ENCODE assay signal across 8 mouse cellular contexts in genomic region chr11:88717644-88718049, GRCm38 (mm10). TPM values are rescaled to one million over a fixed set of nuclear protein-coding genes. Genes with fewer than 3 reads are reported as not detected.
DNase-seq lines count a peak whose midpoint lies in the region; ATAC-seq and TF ChIP-seq lines count a peak whose summit lies in the region.

No protein-coding gene starts in this region.

- no peak for TF ChIP-seq POLR2A in brain, embryonic 14.5 days (IDR thresholded peaks at IDR 0.05; ENCODE audit: borderline replicate concordance, extremely low read depth, insufficient read depth, insufficient read length, poor library complexity, severe bottlenecking)

- peak overlapping the region; percentile 96 for H3K4me2 ChIP-seq in forebrain, postnatal 0 days (ENCODE audit: low read depth)
- H3K4me2 ChIP-seq in liver, embryonic 16.5 days (ENCODE audit: low read depth, low read length), result peak overlapping the region; percentile 96
- peak overlapping the region; percentile 97 for H3K4me2 ChIP-seq in stomach, postnatal 0 days (replicated peaks; ENCODE audit: low read depth)

- peak overlapping the region; percentile 95 for H3K4me3 ChIP-seq in megakaryocyte, embryonic 14.5 days (replicated peaks)
- peak overlapping the region; percentile 84 for H3K4me3 ChIP-seq in forebrain, postnatal 0 days (ENCODE audit: low read depth, low read length)
- peak overlapping the region; percentile 92 for H3K4me3 ChIP-seq in liver, embryonic 16.5 days (ENCODE audit: low read depth, low read length)
- H3K4me3 ChIP-seq in stomach, postnatal 0 days (ENCODE audit: low read depth, low read length), result peak overlapping the region; percentile 93

- peak; percentile 58 for DNase-seq in brain, embryonic 14.5 days (ENCODE audit: low read depth)
- DNase-seq in forebrain, postnatal 0 days, result peak; percentile 53
- DNase-seq in stomach, postnatal 0 days (ENCODE audit: low spot score), result no peak
- no peak for DNase-seq in ovary, adult 18-20 months (ENCODE audit: low spot score)

- no peaks in the 10 kb centered on the region for H3K9me3 ChIP-seq in megakaryocyte, embryonic 14.5 days
- H3K9me3 ChIP-seq in forebrain, postnatal 0 days (ENCODE audit: low read length), result no peaks in the 10 kb centered on the region
- H3K9me3 ChIP-seq in liver, embryonic 16.5 days (replicated peaks; ENCODE audit: control insufficient read depth, low read length), result no peaks in the 10 kb centered on the region
- H3K9me3 ChIP-seq in stomach, postnatal 0 days (ENCODE audit: control insufficient read depth, low read length), result no peaks in the 10 kb centered on the region

- no peak for TF ChIP-seq CTCF in brain, embryonic 14.5 days (IDR thresholded peaks at IDR 0.05; ENCODE audit: borderline replicate concordance, extremely low read depth, insufficient read depth, insufficient read length)
- TF ChIP-seq CTCF in forebrain, postnatal 0 days (IDR thresholded peaks at IDR 0.05; ENCODE audit: low read depth), result no peak
- TF ChIP-seq CTCF in stomach, postnatal 0 days (IDR thresholded peaks at IDR 0.05; ENCODE audit: low read depth), result no peak

- TF ChIP-seq EP300 in stomach, postnatal 0 days (optimal IDR thresholded peaks at IDR 0.05), result no peak

- H3K27me3 ChIP-seq in megakaryocyte, embryonic 14.5 days (replicated peaks), result no peaks in the 10 kb centered on the region
- no peaks in the 10 kb centered on the region for H3K27me3 ChIP-seq in forebrain, postnatal 0 days (ENCODE audit: insufficient read depth, low read length)
- H3K27me3 ChIP-seq in liver, embryonic 16.5 days (ENCODE audit: control insufficient read depth, insufficient read depth, low read depth, low read length), result no peaks in the 10 kb centered on the region
- no peaks in the 10 kb centered on the region for H3K27me3 ChIP-seq in stomach, postnatal 0 days (ENCODE audit: control insufficient read depth, insufficient read depth, low read length)

- peaks cover 20% of the 10 kb centered on the region for H3K4me1 ChIP-seq in megakaryocyte, embryonic 14.5 days
- peaks cover 15% of the 10 kb centered on the region for H3K4me1 ChIP-seq in forebrain, postnatal 0 days (ENCODE audit: insufficient read depth)
- peaks cover 43% of the 10 kb centered on the region for H3K4me1 ChIP-seq in liver, embryonic 16.5 days (ENCODE audit: control insufficient read depth, low read depth, low read length)
- H3K4me1 ChIP-seq in stomach, postnatal 0 days (replicated peaks; ENCODE audit: control insufficient read depth, insufficient read depth), result 0 out of 2 replicates have a peak, but pooled peaks cover 4% of the 10 kb centered on the region

- H3K36me3 ChIP-seq in megakaryocyte, embryonic 14.5 days (replicated peaks; ENCODE audit: low read length), result peaks cover 25% of the 10 kb centered on the region
- no peaks in the 10 kb centered on the region for H3K36me3 ChIP-seq in forebrain, postnatal 0 days (ENCODE audit: insufficient read depth)
- H3K36me3 ChIP-seq in liver, embryonic 16.5 days (ENCODE audit: control insufficient read depth, insufficient read depth), result peaks cover under 1% of the 10 kb centered on the region; the same call in 1 of the 2 replicates
- H3K36me3 ChIP-seq in stomach, postnatal 0 days (ENCODE audit: control insufficient read depth, insufficient read depth, low read length), result no peaks in the 10 kb centered on the region

- WGBS in forebrain, postnatal 0 days, result under 1% methylated on average over 24 of the region's 38 CpGs
- WGBS in liver, embryonic 16.5 days (ENCODE audit: insufficient replicate concordance), result under 1% methylated on average over 33 of the region's 38 CpGs
- WGBS in stomach, postnatal 0 days, result 1% methylated on average over 34 of the region's 38 CpGs

- peak overlapping the region; percentile 78 for H3K9ac ChIP-seq in forebrain, postnatal 0 days
- peak overlapping the region; percentile 96 for H3K9ac ChIP-seq in liver, embryonic 16.5 days (ENCODE audit: low read depth, low read length)
- H3K9ac ChIP-seq in stomach, postnatal 0 days (ENCODE audit: low read length), result peak overlapping the region; percentile 98

- ATAC-seq in megakaryocyte, adult 5-6 weeks (ENCODE audit: poor library complexity, severe bottlenecking), result no peak
- peak; percentile 40; the same call in 1 of the 2 replicates for ATAC-seq in forebrain, postnatal 0 days
- peak; percentile 9; the same call in 1 of the 2 replicates for ATAC-seq in liver, embryonic 16.5 days (ENCODE audit: low read depth)
- ATAC-seq in stomach, postnatal 0 days (ENCODE audit: low FRiP score, low TSS enrichment), result peak; percentile 41
- no peak for ATAC-seq in monocyte, adult 5-6 weeks (replicated peaks; ENCODE audit: insufficient number of reproducible peaks, low FRiP score, low TSS enrichment, poor library complexity, severe bottlenecking)

- peak overlapping the region; percentile 79 for H3K27ac ChIP-seq in forebrain, postnatal 0 days (ENCODE audit: low read depth, low read length)
- peak overlapping the region; percentile 83 for H3K27ac ChIP-seq in liver, embryonic 16.5 days (ENCODE audit: low read length)
- peak overlapping the region; percentile 96 for H3K27ac ChIP-seq in stomach, postnatal 0 days (replicated peaks)

RNA-seq across cellular contexts. Expression of gene Msi2, which starts 0.7 kb away (rescaled TPM):
- 12.9 and 14.4 TPM in 2 replicates for polyA plus RNA-seq in megakaryocyte, embryonic 14.5 days (2012; ENCODE audit: insufficient read depth, low replicate concordance)
- total RNA-seq in megakaryocyte, adult 5-6 weeks (2015), result 5.3 and 5.7 TPM in 2 replicates
- total RNA-seq in megakaryocyte, adult 5-6 weeks (2017), result 7.8 and 14.4 TPM in 2 replicates
- 74.1 and 90.4 TPM in 2 replicates for polyA plus RNA-seq in brain, embryonic 14.5 days (2012; rRNA removed)
- 81.4 and 107 TPM in 2 replicates for total RNA-seq in forebrain, postnatal 0 days (2014; rRNA removed)
- polyA plus RNA-seq in forebrain, postnatal 0 days (2015; fragmentation: Nextera tagmentation; extraction: Ambion mirVana), result 9.8 and 18.5 TPM in 2 replicates
- polyA plus RNA-seq in liver, embryonic 16.5 days (2015; fragmentation: Nextera tagmentation; extraction: Ambion mirVana), result 2.9 and 3.1 TPM in 2 replicates
- 6.7 and 7.3 TPM in 2 replicates for polyA plus RNA-seq in stomach, postnatal 0 days (2015; fragmentation: Nextera tagmentation; extraction: Ambion mirVana)
- total RNA-seq in monocyte, adult 5-6 weeks (2017), result 19.4 to 72.0 TPM (median 35.2 TPM) in 3 replicates

Comparison
In these comparisons a context has a peak if more than half of its experiments do, and no peak if none do; other contexts are left out.
1. ATAC-seq: peak in forebrain, postnatal 0 days (single experiment), liver, embryonic 16.5 days (single experiment) and stomach, postnatal 0 days (single experiment); none in megakaryocyte, adult 5-6 weeks (single experiment) and monocyte, adult 5-6 weeks (single experiment).
2. DNase-seq: peak in brain, embryonic 14.5 days (single experiment) and forebrain, postnatal 0 days (single experiment); none in stomach, postnatal 0 days (single experiment) and ovary, adult 18-20 months (single experiment).
3. Peak in every context shown above with its lines, with median percentiles within 50 percentile points of each other: H3K4me3 ChIP-seq, H3K27ac ChIP-seq, H3K4me2 ChIP-seq and H3K9ac ChIP-seq.